Mouse (Mus musculus) ES-E14 (cell line): Measurements from ENCODE around the gene St6galnac5.

Source experiments
- CHD2 ChIP-seq: IDR thresholded peaks from 2 replicates; pipeline ENCODE4 v1.6.1; 2014; ENCODE audit warnings: mild to moderate bottlenecking, low read depth, low read length, inconsistent platforms
- HCFC1 ChIP-seq: IDR thresholded peaks from 2 replicates; pipeline ENCODE4 v1.6.1; 2012; ENCODE audit warnings: low read length, inconsistent platforms, borderline replicate concordance; ENCODE audit not compliant: insufficient read depth
- MAFK ChIP-seq: IDR thresholded peaks from 2 replicates; pipeline ENCODE4 v1.6.1; 2014; ENCODE audit warnings: mild to moderate bottlenecking, low read depth, low read length, inconsistent platforms; ENCODE audit not compliant: insufficient read depth
- ZC3H11A ChIP-seq: IDR thresholded peaks from 2 replicates; pipeline ENCODE4 v1.6.1; 2012; ENCODE audit warnings: low read depth, mild to moderate bottlenecking, inconsistent platforms, low read length, borderline replicate concordance
- ZNF384 ChIP-seq: IDR thresholded peaks from 2 replicates; pipeline ENCODE4 v1.6.1; 2012; ENCODE audit warnings: low read depth, low read length, inconsistent platforms

DNA sequence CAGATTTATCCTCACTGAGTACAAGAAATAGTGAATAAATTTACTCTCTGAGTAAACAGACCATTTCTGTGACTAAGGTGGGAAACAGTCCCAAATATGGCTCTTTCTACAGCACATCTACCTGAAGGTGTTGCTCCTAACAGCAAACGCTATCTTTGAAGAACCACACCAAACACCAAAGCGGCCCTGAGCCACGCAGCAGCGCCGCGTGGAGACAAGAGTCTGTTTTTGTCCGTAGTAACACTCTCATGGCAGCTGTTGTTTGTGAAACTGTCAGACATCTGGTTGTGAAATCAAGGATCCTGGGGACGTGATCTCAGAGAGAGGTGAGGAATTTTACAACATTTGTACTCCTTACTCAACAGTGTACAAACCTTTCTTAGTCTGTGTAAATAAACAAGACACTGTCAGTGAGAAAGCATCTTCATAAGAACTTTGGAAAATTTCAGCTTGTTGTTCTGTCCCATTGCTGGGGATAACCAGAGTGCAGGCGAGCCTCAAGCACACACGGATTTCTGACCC, 20.1 kb downstream of the St6galnac5 start:
- TF ChIP-seq ZC3H11A = no peak
- no peak for TF ChIP-seq MAFK
- TF ChIP-seq CHD2 = no peak
- no peak for TF ChIP-seq HCFC1
- TF ChIP-seq ZNF384 = no peak
